Mouse (Mus musculus): ENCODE measurements at regions not wholly inside any gene's neighbourhood (a gene's known extent, or its start where the extent isn't known, plus 50 kb on each side); places are given as distances from the start of the nearest gene placed in this dataset.

DNA sequence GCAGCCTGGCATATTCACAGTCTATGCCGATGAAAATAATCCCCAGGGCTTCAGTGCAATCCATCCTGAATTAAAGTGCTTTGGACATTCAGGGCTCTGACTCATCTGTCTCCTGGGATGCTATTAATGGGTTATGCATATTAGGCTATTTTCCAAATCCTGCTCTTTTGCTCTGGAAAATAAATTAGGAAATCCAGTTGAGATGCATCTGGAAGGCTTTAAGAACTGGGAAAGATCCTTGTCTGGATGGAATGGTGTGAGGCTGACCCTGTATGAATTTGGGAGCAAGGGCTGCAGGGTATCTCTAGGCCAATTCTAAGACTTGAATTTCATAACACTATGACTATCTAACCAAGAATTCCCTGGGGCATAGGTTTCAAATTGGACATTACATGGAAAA, 234.5 kb upstream of the Prkcq start:
- Histone ChIP-seq H3K9me3 (no peaks in the 10 kb centered on the region), H3K9ac (no peak overlapping the region), H3K27me3 (no peaks in the 10 kb centered on the region), H3K4me2 (replicated peaks) (no peak overlapping the region), H3K4me1 (no peaks in the 10 kb centered on the region), H3K4me3 (no peak overlapping the region), H3K36me3 (no peaks in the 10 kb centered on the region), H3K27ac (no peak overlapping the region)
- no peak for ATAC-seq (ENCODE audit: low FRiP score, low read depth)
- 64% methylated on average over 1 of the region's 1 CpGs for WGBS

GRCm38 (mm10) chr2:10965224-10965623, 206.7 kb upstream of the Prkcq start:
- Histone ChIP-seq H3K4me3 (no peak overlapping the region), H3K27me3 (no peaks in the 10 kb centered on the region), H3K9ac (no peak overlapping the region), H3K9me3 (no peaks in the 10 kb centered on the region), H3K36me3 (no peaks in the 10 kb centered on the region), H3K4me2 (replicated peaks) (no peak overlapping the region), H3K27ac (no peak overlapping the region), H3K4me1 (no peaks in the 10 kb centered on the region)
- ATAC-seq (ENCODE audit: low FRiP score, low read depth), result no peak
- 69% methylated on average over 7 of the region's 7 CpGs for WGBS

DNA sequence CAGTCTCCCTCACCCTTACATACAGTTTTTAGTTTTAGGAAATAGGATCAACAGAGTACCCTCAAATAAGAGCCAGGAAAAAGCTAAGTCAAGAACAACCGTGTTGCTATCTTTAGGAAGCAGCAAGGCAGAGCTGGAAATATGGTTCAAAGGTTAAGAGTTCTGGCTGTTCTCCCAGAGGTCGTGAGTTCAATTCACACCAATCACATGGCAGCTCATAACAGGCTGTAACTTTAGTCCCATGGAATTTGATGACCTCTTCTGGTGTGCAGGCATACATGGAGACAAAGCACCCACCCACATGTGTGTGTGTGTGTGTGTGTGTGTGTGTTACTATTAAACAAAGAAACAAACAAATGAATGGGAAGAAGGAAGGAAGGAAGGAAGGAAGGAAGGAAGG, 205.0 kb upstream of the Prkcq start:
- ATAC-seq (ENCODE audit: low FRiP score, low read depth), result no peak
- Histone ChIP-seq H3K27me3 (no peaks in the 10 kb centered on the region), H3K27ac (no peak overlapping the region), H3K4me3 (no peak overlapping the region), H3K4me1 (no peaks in the 10 kb centered on the region), H3K4me2 (replicated peaks) (no peak overlapping the region), H3K36me3 (no peaks in the 10 kb centered on the region), H3K9ac (no peak overlapping the region), H3K9me3 (no peaks in the 10 kb centered on the region)
- WGBS, result 45% methylated on average over 2 of the region's 2 CpGs

DNA sequence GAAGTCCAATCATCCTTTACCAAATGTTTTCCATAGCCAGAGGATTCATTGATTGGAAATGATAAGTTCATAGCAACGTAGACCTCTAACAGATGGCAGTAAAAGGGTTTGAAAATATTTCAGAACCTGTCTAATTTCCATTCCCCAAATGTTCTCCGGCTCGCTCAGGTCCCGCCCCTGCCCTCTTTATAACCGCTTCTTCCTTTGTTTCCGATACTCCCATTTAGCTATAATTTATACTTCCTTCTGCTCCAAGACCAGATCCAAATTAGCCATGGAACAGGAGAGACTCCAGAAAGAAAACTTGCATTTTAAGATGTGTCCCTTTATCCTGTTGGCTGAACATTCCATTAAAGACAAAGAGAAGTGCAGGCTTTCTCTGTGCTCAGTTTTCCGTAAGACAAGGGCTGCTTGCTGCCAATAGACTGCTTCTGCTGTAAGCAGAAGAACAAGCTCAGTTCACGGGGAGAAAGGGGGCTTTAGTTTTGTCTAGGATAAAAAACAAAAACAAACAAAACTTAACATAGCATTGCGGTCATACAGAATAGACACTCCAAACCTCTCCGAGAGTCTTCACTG, 202.7 kb upstream of the Prkcq start:
- no peak overlapping the region for H3K4me3 ChIP-seq
- no peaks in the 10 kb centered on the region for H3K27me3 ChIP-seq
- no peak overlapping the region for H3K4me2 ChIP-seq (replicated peaks)
- no peak overlapping the region for H3K9ac ChIP-seq
- WGBS, result 80% methylated on average over 10 of the region's 10 CpGs
- H3K27ac ChIP-seq, result no peak overlapping the region
- no peaks in the 10 kb centered on the region for H3K36me3 ChIP-seq
- ATAC-seq (ENCODE audit: low FRiP score, low read depth), result no peak
- H3K4me1 ChIP-seq, result no peaks in the 10 kb centered on the region
- no peaks in the 10 kb centered on the region for H3K9me3 ChIP-seq

DNA sequence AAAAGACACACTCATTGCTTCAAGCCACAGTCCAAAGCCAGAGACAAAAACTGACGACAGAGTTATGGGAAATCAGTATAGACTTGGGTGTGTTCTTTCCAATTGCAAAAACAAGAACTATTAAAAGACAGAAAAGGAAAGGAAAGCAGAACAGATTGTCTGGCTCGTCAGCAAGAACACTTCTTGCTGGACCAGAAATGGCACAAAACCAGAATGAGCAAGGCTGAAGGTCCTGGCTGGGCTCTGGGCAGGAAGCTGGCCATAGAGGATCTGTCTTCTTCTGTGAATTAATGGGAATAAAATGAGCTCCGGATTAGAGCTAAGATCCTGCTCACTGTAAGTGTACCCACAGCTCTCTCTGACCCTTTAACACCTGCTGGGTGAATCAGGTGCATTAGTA, 199.9 kb upstream of the Prkcq start:
- H3K9me3 ChIP-seq, result no peaks in the 10 kb centered on the region
- no peak overlapping the region for H3K4me3 ChIP-seq
- H3K36me3 ChIP-seq, result no peaks in the 10 kb centered on the region
- 62% methylated on average over 3 of the region's 3 CpGs for WGBS
- ATAC-seq (ENCODE audit: low FRiP score, low read depth), result no peak
- no peaks in the 10 kb centered on the region for H3K27me3 ChIP-seq
- H3K27ac ChIP-seq, result no peak overlapping the region
- no peaks in the 10 kb centered on the region for H3K4me1 ChIP-seq
- no peak overlapping the region for H3K9ac ChIP-seq
- no peak overlapping the region for H3K4me2 ChIP-seq (replicated peaks)

GRCm38 (mm10) chr2:10978772-10979171, 193.1 kb upstream of the Prkcq start:
- no peak overlapping the region for H3K27ac ChIP-seq
- H3K36me3 ChIP-seq, result no peaks in the 10 kb centered on the region
- H3K4me2 ChIP-seq (replicated peaks), result no peak overlapping the region
- H3K4me1 ChIP-seq, result peaks cover 8% of the 10 kb centered on the region
- no peak for ATAC-seq (ENCODE audit: low FRiP score, low read depth)
- H3K4me3 ChIP-seq, result no peak overlapping the region
- no peaks in the 10 kb centered on the region for H3K27me3 ChIP-seq
- 43% methylated on average over 5 of the region's 5 CpGs for WGBS
- H3K9me3 ChIP-seq, result no peaks in the 10 kb centered on the region
- no peak overlapping the region for H3K9ac ChIP-seq

DNA sequence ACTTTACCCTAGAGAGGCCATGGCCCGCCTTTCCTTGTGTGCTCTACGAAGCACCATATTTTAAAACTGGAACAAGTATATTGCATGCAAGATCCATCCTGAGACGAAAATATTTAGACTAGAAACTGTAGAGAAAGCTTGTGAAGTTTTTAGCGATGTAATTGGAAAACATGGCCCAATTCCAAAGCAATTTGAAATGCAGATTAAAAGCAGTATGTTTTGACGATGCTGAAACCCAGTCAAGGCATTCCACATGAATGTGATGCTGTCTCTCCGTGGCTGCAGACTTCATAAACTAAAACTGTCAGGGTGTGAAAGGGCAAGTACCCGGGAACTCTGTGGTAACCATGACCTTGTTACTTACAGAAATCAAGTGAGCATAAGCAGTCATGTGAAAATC, 185.8 kb upstream of the Prkcq start:
- H3K9ac ChIP-seq, result no peak overlapping the region
- H3K36me3 ChIP-seq, result no peaks in the 10 kb centered on the region
- H3K4me1 ChIP-seq, result peaks cover 5% of the 10 kb centered on the region; the same call in 1 of the 2 replicates
- no peaks in the 10 kb centered on the region for H3K27me3 ChIP-seq
- H3K9me3 ChIP-seq, result no peaks in the 10 kb centered on the region
- no peak overlapping the region for H3K4me3 ChIP-seq
- 60% methylated on average over 7 of the region's 7 CpGs for WGBS
- no peak overlapping the region for H3K4me2 ChIP-seq (replicated peaks)
- ATAC-seq (ENCODE audit: low FRiP score, low read depth), result no peak
- no peak overlapping the region for H3K27ac ChIP-seq

DNA sequence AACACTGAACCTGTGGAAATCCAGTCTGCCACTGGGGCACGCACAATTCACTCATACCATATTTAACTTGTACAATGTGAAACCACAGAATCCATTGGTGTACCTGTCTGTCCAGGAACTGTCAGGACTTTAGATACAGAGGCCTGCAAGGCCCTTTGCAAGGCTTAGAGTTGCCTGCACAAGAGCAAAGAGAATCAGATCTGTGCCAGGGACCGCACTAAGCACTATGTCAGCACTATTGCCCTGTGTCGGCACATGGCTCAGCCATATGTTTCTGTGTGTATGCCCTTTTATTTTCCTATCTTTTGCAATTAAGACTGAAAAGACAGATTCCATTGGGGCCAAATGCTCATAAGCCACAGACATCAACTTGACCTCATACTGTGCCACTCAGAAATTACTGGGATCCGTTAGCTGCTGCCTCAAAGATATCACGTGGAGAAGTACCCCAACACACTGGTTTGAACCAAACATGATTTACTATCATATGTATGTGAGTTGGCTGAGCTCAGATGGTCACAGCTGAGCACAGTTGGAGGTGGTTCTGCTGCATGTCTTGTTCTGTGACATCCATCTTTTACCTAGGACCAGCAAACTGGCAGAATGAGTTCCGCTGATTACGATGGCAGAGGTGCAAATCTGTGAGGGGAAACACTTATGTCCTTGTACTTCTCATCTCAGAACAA, 181.7 kb upstream of the Prkcq start:
- 82% methylated on average over 7 of the region's 7 CpGs for WGBS
- H3K4me1 ChIP-seq, result peaks cover 5% of the 10 kb centered on the region; the same call in 1 of the 2 replicates

GRCm38 (mm10) chr2:10998798-10999197, 173.1 kb upstream of the Prkcq start:
- no peak overlapping the region for H3K27ac ChIP-seq
- 39% methylated on average over 1 of the region's 1 CpGs for WGBS
- no peak for ATAC-seq (ENCODE audit: low FRiP score, low read depth)
- no peaks in the 10 kb centered on the region for H3K4me1 ChIP-seq
- H3K36me3 ChIP-seq, result no peaks in the 10 kb centered on the region
- H3K4me3 ChIP-seq, result no peak overlapping the region
- no peak overlapping the region for H3K4me2 ChIP-seq (replicated peaks)
- H3K9ac ChIP-seq, result no peak overlapping the region
- H3K27me3 ChIP-seq, result no peaks in the 10 kb centered on the region
- H3K9me3 ChIP-seq, result no peaks in the 10 kb centered on the region

More for the DNA sequence above, 181.7 kb upstream of the Prkcq start:
- ATAC-seq (ENCODE audit: low FRiP score, low read depth), result no peak
- Histone ChIP-seq H3K4me3 (no peak overlapping the region), H3K36me3 (no peaks in the 10 kb centered on the region), H3K9ac (no peak overlapping the region), H3K4me2 (replicated peaks) (no peak overlapping the region), H3K9me3 (no peaks in the 10 kb centered on the region), H3K27me3 (no peaks in the 10 kb centered on the region), H3K27ac (no peak overlapping the region)

DNA sequence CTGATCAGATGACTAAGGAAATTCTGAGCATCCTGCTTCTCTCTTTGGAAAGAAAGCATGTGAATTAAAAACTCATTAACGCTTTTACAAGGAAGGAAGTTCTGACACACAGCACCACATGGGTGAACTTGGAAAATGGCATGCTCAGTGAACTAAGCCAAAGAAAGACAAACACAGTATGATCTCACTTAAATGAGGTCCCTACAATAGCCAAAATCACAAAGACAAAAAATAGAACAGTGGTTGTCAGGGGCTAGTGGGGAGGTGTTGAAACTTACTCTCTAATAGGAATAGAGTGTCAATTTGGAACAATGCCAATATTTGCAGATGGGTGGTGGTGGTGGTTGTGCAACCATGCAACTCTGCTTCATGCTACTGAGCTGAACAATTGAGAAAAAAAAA, 172.7 kb upstream of the Prkcq start:
- no peaks in the 10 kb centered on the region for H3K4me1 ChIP-seq
- no peak overlapping the region for H3K27ac ChIP-seq
- no peaks in the 10 kb centered on the region for H3K36me3 ChIP-seq
- H3K4me2 ChIP-seq (replicated peaks), result no peak overlapping the region
- H3K9me3 ChIP-seq, result no peaks in the 10 kb centered on the region
- no peak overlapping the region for H3K9ac ChIP-seq
- H3K27me3 ChIP-seq, result no peaks in the 10 kb centered on the region
- WGBS, result 66% methylated on average over 1 of the region's 1 CpGs
- ATAC-seq (ENCODE audit: low FRiP score, low read depth), result no peak
- no peak overlapping the region for H3K4me3 ChIP-seq

DNA sequence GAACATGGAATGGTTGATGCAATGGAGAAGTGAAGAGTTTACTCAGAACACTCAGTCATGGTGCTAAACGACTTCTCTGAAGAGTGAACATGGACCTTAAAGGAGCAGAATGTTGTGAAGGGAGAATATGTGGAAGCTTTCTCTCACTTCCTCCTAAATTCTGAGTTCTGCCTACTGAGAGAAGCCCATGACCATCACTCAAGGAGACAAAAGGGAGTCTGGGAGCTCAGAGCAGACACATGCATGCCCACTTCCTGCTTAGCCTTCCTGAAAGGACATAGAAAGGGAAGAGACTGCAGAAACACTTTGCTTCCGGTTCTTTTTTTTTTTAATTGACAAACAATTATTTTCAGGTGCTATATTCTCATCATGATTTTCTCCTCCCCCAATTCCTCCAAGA, 166.1 kb upstream of the Prkcq start:
- no peak overlapping the region for H3K4me3 ChIP-seq
- no peaks in the 10 kb centered on the region for H3K36me3 ChIP-seq
- no peak for ATAC-seq (ENCODE audit: low FRiP score, low read depth)
- peaks cover 5% of the 10 kb centered on the region; the same call in 1 of the 2 replicates for H3K4me1 ChIP-seq
- no peaks in the 10 kb centered on the region for H3K9me3 ChIP-seq
- H3K27me3 ChIP-seq, result no peaks in the 10 kb centered on the region
- H3K4me2 ChIP-seq (replicated peaks), result no peak overlapping the region
- H3K9ac ChIP-seq, result no peak overlapping the region
- WGBS, result 73% methylated on average over 2 of the region's 2 CpGs
- H3K27ac ChIP-seq, result no peak overlapping the region

GRCm38 (mm10) chr2:11011041-11011962, 160.6 kb upstream of the Prkcq start:
- Histone ChIP-seq H3K9ac (no peak overlapping the region), H3K27me3 (no peaks in the 10 kb centered on the region), H3K4me1 (no peaks in the 10 kb centered on the region), H3K36me3 (no peaks in the 10 kb centered on the region), H3K4me3 (no peak overlapping the region), H3K9me3 (no peaks in the 10 kb centered on the region), H3K27ac (no peak overlapping the region), H3K4me2 (replicated peaks) (no peak overlapping the region)
- 70% methylated on average over 11 of the region's 11 CpGs for WGBS
- ATAC-seq (ENCODE audit: low FRiP score, low read depth), result no peak
